Mouse (Mus musculus): Measurements from ENCODE around the gene Crygb. TPM values are rescaled to one million over a fixed set of nuclear protein-coding genes. Genes with fewer than 3 reads are reported as not detected.
"Not testable (repeated sequence)": the region's sequence is repeated elsewhere in the genome, so short reads cannot be mapped to it uniquely, and the experiment has no call there.

Gene Crygb
- total RNA-seq, 2 experiments from 2014 or later = not detected

DNA sequence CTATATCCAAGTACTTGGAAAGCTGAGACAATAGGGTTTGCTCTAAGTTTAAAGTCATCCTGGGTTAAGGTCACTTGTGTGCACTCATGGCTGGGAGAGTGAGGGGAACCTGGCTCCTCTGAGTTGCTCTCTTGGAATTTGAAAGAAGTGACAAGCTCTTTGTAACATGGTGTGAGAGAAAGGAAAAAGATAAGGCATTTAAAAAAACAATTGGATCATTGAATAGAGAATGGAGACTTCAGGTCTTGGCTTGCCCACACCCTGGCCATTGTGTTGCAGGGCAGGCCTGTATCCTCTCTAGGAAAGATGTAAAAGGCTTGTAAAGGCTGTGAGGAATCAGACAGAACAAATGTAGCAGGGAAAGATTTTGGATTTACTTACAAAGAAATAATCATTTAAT, 14.2 kb downstream of the Crygb start:
- no peak for DNase-seq

DNA sequence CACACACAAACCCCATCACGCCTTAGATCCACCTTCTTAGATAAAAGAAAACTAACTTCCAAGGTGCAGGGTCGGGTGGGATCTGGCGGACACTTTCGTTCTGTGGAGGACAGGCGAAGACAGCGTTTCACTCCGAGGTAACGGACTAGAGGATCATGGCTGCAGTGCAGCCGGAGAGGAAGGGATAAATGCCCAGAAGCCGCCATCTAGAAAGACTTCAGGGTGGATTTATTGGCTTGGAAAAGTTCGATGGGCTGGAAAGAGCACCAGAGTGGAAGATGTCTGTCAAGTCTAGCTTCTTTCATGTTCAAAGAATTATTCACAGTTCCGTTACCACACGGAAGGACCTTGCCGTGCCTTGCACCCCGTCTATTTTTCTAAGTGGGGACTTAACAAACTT, 17.9 kb downstream of the Crygb start:
- no peak for DNase-seq

GRCm38 (mm10) chr1:65063352-65063751, 18.7 kb downstream of the Crygb start, which contains the start of gene Crygd:
Gene Crygd (minus strand): TSS chr1:65063452.
- no peak for DNase-seq

GRCm38 (mm10) chr1:65052140-65052539, 29.9 kb downstream of the Crygb start:
- no peak for DNase-seq

- DNase-seq = no peak
Observed at GRCm38 (mm10) chr1:65051696-65052095, 30.4 kb downstream of the Crygb start.

- DNase-seq = not testable (repeated sequence)
Observed at GRCm38 (mm10) chr1:65050952-65051351, 31.1 kb downstream of the Crygb start, which contains the start of gene Cryge. Gene Cryge (minus strand): TSS chr1:65051149.

- peak; percentile 15 for DNase-seq
Observed at GRCm38 (mm10) chr1:65048781-65049180, 33.3 kb downstream of the Crygb start.

- no peak for DNase-seq
Observed at GRCm38 (mm10) chr1:65046401-65047109, 35.5 kb downstream of the Crygb start.

GRCm38 (mm10) chr1:65043433-65043832, 38.7 kb downstream of the Crygb start:
- no peak for DNase-seq

DNA sequence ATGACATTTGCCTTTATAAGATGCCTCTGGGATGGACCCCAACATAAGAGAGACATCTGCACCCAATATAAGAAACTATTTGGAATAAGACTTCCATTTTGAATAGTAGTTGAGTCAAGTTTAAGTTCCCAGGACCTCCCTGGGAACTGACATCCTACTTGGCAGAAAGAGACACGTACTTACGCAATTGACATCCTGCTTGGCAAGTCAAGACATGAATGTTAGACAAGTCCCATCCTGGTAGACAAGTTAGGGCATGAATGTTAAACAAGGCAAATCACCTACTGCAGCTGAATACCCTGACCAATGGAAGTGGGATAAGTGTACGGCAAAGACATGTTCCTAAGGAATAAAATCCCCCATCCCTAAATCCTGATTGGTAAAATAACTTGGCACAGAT, 40.3 kb downstream of the Crygb start:
- DNase-seq = no peak

GRCm38 (mm10) chr1:65040806-65041205, 41.3 kb downstream of the Crygb start:
- DNase-seq = no peak

GRCm38 (mm10) chr1:65039679-65040078, 42.4 kb downstream of the Crygb start:
- DNase-seq = no peak

DNA sequence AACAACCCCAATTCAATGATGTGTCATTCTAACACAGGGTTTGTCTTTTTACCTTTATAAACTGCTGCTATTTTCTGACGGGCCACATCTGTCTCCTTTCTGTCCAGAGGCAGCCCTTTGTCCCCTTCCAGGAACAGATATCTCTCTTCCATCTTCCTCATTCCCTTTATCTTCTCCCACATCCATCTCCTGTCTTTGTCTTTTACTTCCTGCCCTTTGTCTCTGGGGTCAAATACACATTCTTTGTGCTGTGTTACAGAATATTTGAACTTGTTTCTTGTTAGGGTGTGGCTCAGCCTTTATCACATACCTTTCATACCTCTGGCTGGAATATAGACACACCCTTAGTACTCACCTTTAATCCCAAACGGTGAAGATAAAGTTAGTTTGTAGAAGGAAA, 44.5 kb downstream of the Crygb start:
- no peak for DNase-seq

DNA sequence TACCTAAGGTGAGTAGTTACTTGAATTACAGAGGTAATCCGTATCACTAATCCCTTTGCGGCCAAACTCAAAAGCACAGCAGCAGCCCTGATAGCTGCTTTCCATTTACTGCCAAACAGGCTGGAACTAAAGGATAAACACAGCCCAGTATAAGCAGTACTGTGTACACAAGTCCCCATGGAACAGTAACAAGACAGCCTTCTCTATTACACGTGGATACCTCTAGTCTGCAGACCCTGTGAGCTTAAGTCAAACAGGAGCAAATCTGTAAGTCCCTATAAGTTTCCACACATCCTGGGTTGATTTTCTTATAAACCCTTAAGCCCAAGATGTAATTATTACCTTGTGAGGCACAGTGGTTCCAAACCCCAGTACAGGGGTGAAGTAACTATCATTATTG, 46.6 kb downstream of the Crygb start:
- no peak for DNase-seq

- DNase-seq = no peak
Observed at GRCm38 (mm10) chr1:65032641-65033040, 49.4 kb downstream of the Crygb start, which contains the start of gene Akr1cl. Gene Akr1cl (minus strand): TSS chr1:65032759.

Other genes with a start within 250 kb of the Crygb start
- gene Plekhm3, start 125.5 kb downstream of the Crygb start, total RNA-seq (2021) = 1 to 10 TPM; 5.2 to 5.7 TPM
- not detected for gene Akr1cl, start 49.5 kb downstream of the Crygb start, total RNA-seq (2021)
- not detected for gene Cryge, start 31.1 kb downstream of the Crygb start, total RNA-seq (2021)
- not detected for gene Crygd, start 18.8 kb downstream of the Crygb start, total RNA-seq (2021)
- not detected for gene Crygc, start 8.6 kb downstream of the Crygb start, total RNA-seq (2021)
- gene Cryga, start 21.1 kb upstream of the Crygb start, total RNA-seq (2021) = not detected
- not detected for gene Gm28845, start 37.3 kb upstream of the Crygb start, total RNA-seq (2021)
- gene D630023F18Rik, start 40.9 kb upstream of the Crygb start, total RNA-seq (2021) = not detected
- 10 to 100 TPM; 20.9 to 46.4 TPM for gene Idh1, start 104.2 kb upstream of the Crygb start, total RNA-seq (2021)
- 1 to 10 TPM; 7.5 to 7.7 TPM for gene Pikfyve, start 104.4 kb upstream of the Crygb start, total RNA-seq (2021)
- gene Pth2r, start 199.8 kb upstream of the Crygb start, total RNA-seq (2021) = not detected